Mouse (Mus musculus): ENCODE data around the gene Ddx10. TPM values are rescaled to one million over a fixed set of nuclear protein-coding genes. Genes with fewer than 3 reads are reported as not detected.

Ddx10 gene
- polyA plus RNA-seq, 1 experiment from 2014 or later, result 23.9 TPM

- in situ Hi-C loops (cut with MboI; ENCODE audit: low pct_unique_long_range_greater_than_20kb), result no loop called here
- DNase-seq (ENCODE audit: low read depth, low spot score) (no peak), ATAC-seq (no peak)
- ChIA-PET POLR2A (no interaction called here), CTCF (interaction anchor here (0.7 to 1.2 kb wide), 2 partner anchors 13 to 17 kb away, joined by 3 read pairs; no protein-coding TSS in a partner anchor)
- no peaks in the 10 kb centered on the region for H3K27me3 ChIP-seq
- no peak for TF ChIP-seq CTCF (IDR thresholded peaks at IDR 0.05)
Measured at GRCm38 (mm10) chr9:53268036-53268435, 20.2 kb upstream of the Ddx10 start.

- no peak for TF ChIP-seq CTCF (IDR thresholded peaks at IDR 0.05)
- no peaks in the 10 kb centered on the region for H3K27me3 ChIP-seq
- in situ Hi-C loops (cut with MboI; ENCODE audit: low pct_unique_long_range_greater_than_20kb), result no loop called here
- ATAC-seq (no peak), DNase-seq (ENCODE audit: low read depth, low spot score) (no peak)
- ChIA-PET CTCF (interaction anchor here (1.0 to 1.5 kb wide), 2 partner anchors 11 to 30 kb away, joined by 3 to 4 read pairs; no protein-coding TSS in a partner anchor), POLR2A (no interaction called here)
Measured at GRCm38 (mm10) chr9:53265589-53265988, 17.7 kb upstream of the Ddx10 start.

GRCm38 (mm10) chr9:53264387-53264786 lies 16.5 kb upstream of the Ddx10 start:
- POLR2A ChIA-PET, result no interaction called here
- TF ChIP-seq CTCF (IDR thresholded peaks at IDR 0.05), result no peak
- peak; percentile 51 for ATAC-seq
- CTCF ChIA-PET, result interaction anchor here (1.5 kb wide), 1 partner anchor 9 kb away, joined by 4 read pairs; no protein-coding TSS in a partner anchor
- no peaks in the 10 kb centered on the region for H3K27me3 ChIP-seq
- in situ Hi-C loops (cut with MboI; ENCODE audit: low pct_unique_long_range_greater_than_20kb), result no loop called here
- peak; percentile 34 for DNase-seq (ENCODE audit: low read depth, low spot score)

- ChIA-PET POLR2A (interaction anchor here (0.6 kb wide), 1 partner anchor 1244 kb away, joined by 5 read pairs; no protein-coding TSS in a partner anchor), CTCF (no interaction called here)
- ATAC-seq, result no peak
- no peaks in the 10 kb centered on the region for H3K27me3 ChIP-seq
- no peak for TF ChIP-seq CTCF (IDR thresholded peaks at IDR 0.05)
- DNase-seq (ENCODE audit: low read depth, low spot score), result no peak
- in situ Hi-C loops (cut with MboI; ENCODE audit: low pct_unique_long_range_greater_than_20kb), result loop anchor here (5.0 to 10.0 kb wide), 2 partner anchors 129 to 237 kb away; no protein-coding TSS in a partner anchor
Measured at GRCm38 (mm10) chr9:53258199-53258598, 10.3 kb upstream of the Ddx10 start.

GRCm38 (mm10) chr9:53257772-53258171 lies 9.9 kb upstream of the Ddx10 start:
- POLR2A ChIA-PET, result interaction anchor here (0.6 kb wide), 1 partner anchor 1245 kb away, joined by 5 read pairs; no protein-coding TSS in a partner anchor
- no peak for TF ChIP-seq CTCF (IDR thresholded peaks at IDR 0.05)
- in situ Hi-C loops (cut with MboI; ENCODE audit: low pct_unique_long_range_greater_than_20kb), result loop anchor here (5.0 to 10.0 kb wide), 2 partner anchors 130 to 237 kb away; no protein-coding TSS in a partner anchor
- CTCF ChIA-PET, result no interaction called here
- DNase-seq (ENCODE audit: low read depth, low spot score) (no peak), ATAC-seq (no peak)
- H3K27me3 ChIP-seq, result no peaks in the 10 kb centered on the region

GRCm38 (mm10) chr9:53256690-53257305 lies 8.9 kb upstream of the Ddx10 start:
- no peak for TF ChIP-seq CTCF (IDR thresholded peaks at IDR 0.05)
- POLR2A ChIA-PET, result no interaction called here
- ATAC-seq (no peak), DNase-seq (ENCODE audit: low read depth, low spot score) (no peak)
- H3K27me3 ChIP-seq, result no peaks in the 10 kb centered on the region
- CTCF ChIA-PET, result no interaction called here
- in situ Hi-C loops (cut with MboI; ENCODE audit: low pct_unique_long_range_greater_than_20kb), result loop anchor here (5.0 to 10.0 kb wide), 2 partner anchors 131 to 238 kb away; no protein-coding TSS in a partner anchor

- in situ Hi-C loops (cut with MboI; ENCODE audit: low pct_unique_long_range_greater_than_20kb), result loop anchor here (5.0 to 10.0 kb wide), 2 partner anchors 73 to 240 kb away; no protein-coding TSS in a partner anchor
- TF ChIP-seq CTCF (IDR thresholded peaks at IDR 0.05), result peak; percentile 86
- ATAC-seq (peak; percentile 76), DNase-seq (ENCODE audit: low read depth, low spot score) (no peak)
- H3K27me3 ChIP-seq, result no peaks in the 10 kb centered on the region
- ChIA-PET CTCF (interaction anchor here (0.9 to 1.0 kb wide), 3 partner anchors 11 to 135 kb away, joined by 3 to 4 read pairs (median 3); no protein-coding TSS in a partner anchor), POLR2A (no interaction called here)
Measured at GRCm38 (mm10) chr9:53254368-53254767, 6.5 kb upstream of the Ddx10 start.

- ChIA-PET CTCF (no interaction called here), POLR2A (no interaction called here)
- no peak for TF ChIP-seq CTCF (IDR thresholded peaks at IDR 0.05)
- DNase-seq (ENCODE audit: low read depth, low spot score) (no peak), ATAC-seq (peak; percentile 23)
- H3K27me3 ChIP-seq, result no peaks in the 10 kb centered on the region
- in situ Hi-C loops (cut with MboI; ENCODE audit: low pct_unique_long_range_greater_than_20kb), result no loop called here
Measured at GRCm38 (mm10) chr9:53247516-53247915, 337 bp downstream of the Ddx10 start.

- DNase-seq (ENCODE audit: low read depth, low spot score) (no peak), ATAC-seq (no peak)
- in situ Hi-C loops (cut with MboI; ENCODE audit: low pct_unique_long_range_greater_than_20kb), result no loop called here
- CTCF ChIA-PET, result no interaction called here
- no peaks in the 10 kb centered on the region for H3K27me3 ChIP-seq
- POLR2A ChIA-PET, result no interaction called here
- peak; percentile 41 for TF ChIP-seq CTCF (IDR thresholded peaks at IDR 0.05)
Measured at GRCm38 (mm10) chr9:53218181-53218580, 29.7 kb downstream of the Ddx10 start.

- in situ Hi-C loops (cut with MboI; ENCODE audit: low pct_unique_long_range_greater_than_20kb), result no loop called here
- DNase-seq (ENCODE audit: low read depth, low spot score) (no peak), ATAC-seq (no peak)
- no peak for TF ChIP-seq CTCF (IDR thresholded peaks at IDR 0.05)
- H3K27me3 ChIP-seq, result no peaks in the 10 kb centered on the region
- ChIA-PET POLR2A (no interaction called here), CTCF (no interaction called here)
Measured at GRCm38 (mm10) chr9:53208283-53208682, 39.6 kb downstream of the Ddx10 start.

GRCm38 (mm10) chr9:53174590-53174989 lies 73.3 kb downstream of the Ddx10 start:
- ATAC-seq, result no peak
- no peak for TF ChIP-seq CTCF (IDR thresholded peaks at IDR 0.05)
- CTCF ChIA-PET, result interaction anchor here (0.6 kb wide), 1 partner anchor 1050 kb away, joined by 3 read pairs; no protein-coding TSS in a partner anchor
- POLR2A ChIA-PET, result no interaction called here
- no peaks in the 10 kb centered on the region for H3K27me3 ChIP-seq
- in situ Hi-C loops (cut with MboI; ENCODE audit: low pct_unique_long_range_greater_than_20kb), result no loop called here
- DNase-seq (ENCODE audit: low read depth, low spot score), result no peak
